Mouse (Mus musculus) cortical plate, adult 2 months (tissue): ENCODE results near the gene Hoxb5.

Experiments
- CTCF ChIP-seq: fragments of 200-500 bp; IDR thresholded peaks from 2 replicates; pipeline ENCODE4 v1.5.1; 2011; ENCODE audit warnings: mild to moderate bottlenecking, control low read depth, low read length; ENCODE audit not compliant: insufficient read depth; ENCODE audit errors: extremely low read depth
- POLR2A ChIP-seq: fragments of 200-500 bp; IDR thresholded peaks from 2 replicates; pipeline ENCODE4 v1.6.1; 2011; ENCODE audit warnings: mild to moderate bottlenecking, low read length, control low read depth; ENCODE audit not compliant: insufficient read depth; ENCODE audit errors: extremely low read depth

GRCm38 (mm10) chr11:96325747-96326212 is 22.6 kb downstream of the Hoxb5 start:
- TF ChIP-seq POLR2A (no peak), CTCF (no peak)
